Mouse (Mus musculus): ENCODE data around the gene 1110008L16Rik.
"Not testable (repeated sequence)": the region's sequence is repeated elsewhere in the genome, so short reads cannot be mapped to it uniquely, and the experiment has no call there.

The 1110008L16Rik gene

GRCm38 (mm10) chr12:55343045-55343444 lies 43.7 kb downstream of the 1110008L16Rik start:
- not testable (repeated sequence) for DNase-seq (ENCODE audit: low read depth)

DNA sequence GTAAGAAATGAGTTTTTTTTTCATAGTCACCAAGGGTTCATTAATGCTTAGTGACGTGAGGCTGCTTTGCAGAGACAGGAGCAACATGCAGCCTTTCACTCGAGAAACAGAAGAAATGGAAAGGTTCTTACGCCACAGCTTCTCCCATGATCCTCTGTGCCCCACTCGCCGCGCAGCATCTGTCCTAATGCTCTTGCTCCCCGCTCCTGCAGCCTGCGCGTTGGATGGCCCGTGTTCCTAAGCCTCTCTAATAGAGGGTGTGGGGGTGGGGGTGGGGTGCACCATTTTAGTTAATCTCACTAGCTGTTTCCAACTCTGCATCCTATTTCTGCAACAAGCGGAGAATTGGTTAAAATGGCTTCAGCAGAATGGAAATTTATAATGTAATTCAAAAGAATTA lies 44.6 kb downstream of the 1110008L16Rik start:
- no peak for DNase-seq (ENCODE audit: low read depth)

DNA sequence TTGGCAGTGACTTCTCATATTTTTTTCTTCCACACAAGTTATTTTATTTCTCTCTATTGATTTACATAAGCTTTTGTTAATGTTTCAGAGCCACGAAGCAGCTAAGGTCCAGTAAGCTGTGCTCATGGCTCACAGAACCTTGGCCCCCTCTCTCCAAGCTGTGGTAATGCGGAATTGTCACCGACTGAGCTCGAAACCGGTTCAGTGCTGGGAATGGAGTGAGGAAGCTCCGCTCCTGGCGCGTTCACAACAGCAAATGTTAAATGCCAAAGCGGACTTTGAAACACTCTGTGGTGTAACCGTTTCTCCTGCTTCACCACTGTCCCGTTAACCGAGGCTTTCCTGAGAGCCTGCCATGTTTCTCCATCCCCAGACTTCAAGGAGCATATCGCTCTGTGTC lies 45.2 kb downstream of the 1110008L16Rik start:
- DNase-seq (ENCODE audit: low read depth): no peak

DNA sequence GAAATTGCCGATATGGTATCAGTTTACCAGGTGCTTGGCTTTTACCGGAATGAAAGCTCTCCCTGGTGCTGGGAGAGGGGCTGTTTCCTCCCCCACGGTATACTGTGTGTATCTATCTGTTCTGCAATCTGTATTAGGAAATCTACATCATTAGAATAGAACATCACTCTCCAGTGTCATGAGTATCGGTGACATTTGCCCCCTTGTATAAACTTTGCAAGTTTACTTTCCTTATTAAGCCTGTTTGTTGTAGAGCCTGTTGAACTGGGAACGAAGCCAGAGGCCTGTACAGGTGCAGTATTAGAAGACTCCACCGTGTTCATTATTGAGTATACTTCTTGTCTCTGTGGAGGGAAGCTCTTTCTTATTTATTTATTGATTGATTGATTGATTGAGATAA lies 54.0 kb downstream of the 1110008L16Rik start:
- DNase-seq (ENCODE audit: low read depth): no peak

- peak; percentile 73 for DNase-seq (ENCODE audit: low read depth)
These were observed 55.5 kb downstream of the 1110008L16Rik start for GRCm38 (mm10) chr12:55354904-55355303.

- peak; percentile 48 for DNase-seq (ENCODE audit: low read depth)
These were observed 57.9 kb downstream of the 1110008L16Rik start for GRCm38 (mm10) chr12:55357303-55357702.

GRCm38 (mm10) chr12:55360929-55361328 lies 61.6 kb downstream of the 1110008L16Rik start:
- DNase-seq (ENCODE audit: low read depth): no peak

- no peak for DNase-seq (ENCODE audit: low read depth)
These were observed 65.7 kb downstream of the 1110008L16Rik start for GRCm38 (mm10) chr12:55365083-55365482.

DNA sequence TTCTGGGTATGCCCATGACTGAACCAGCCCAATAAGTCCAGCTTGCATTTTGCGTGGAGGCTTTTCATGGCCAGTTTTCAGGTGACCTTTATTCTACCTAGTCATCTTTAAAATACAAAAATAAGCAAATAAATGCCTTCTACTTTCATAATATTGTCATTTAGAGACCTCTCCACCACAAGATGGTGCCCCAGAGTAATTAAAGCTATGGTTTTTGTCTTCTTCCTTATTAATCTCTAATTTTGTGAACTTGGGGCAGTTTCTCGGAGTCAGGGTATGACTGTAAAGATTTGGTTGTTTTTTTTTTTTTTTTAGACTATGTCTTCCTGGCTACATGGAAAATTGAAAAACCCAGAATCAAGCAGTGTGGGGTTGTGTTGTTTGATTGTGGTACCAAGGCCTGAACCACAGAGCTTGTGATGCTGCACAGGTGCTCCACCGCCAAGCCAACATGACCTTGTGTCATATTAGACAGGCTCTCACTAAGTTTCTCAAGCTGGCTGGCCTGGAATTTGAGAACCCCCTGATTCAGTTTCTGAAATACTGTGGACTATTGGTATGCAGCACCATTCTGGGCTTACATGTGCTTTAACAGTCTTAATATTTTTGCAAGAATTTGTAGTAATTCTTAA lies 73.2 kb downstream of the 1110008L16Rik start:
- DNase-seq (ENCODE audit: low read depth): peak; percentile 53

DNA sequence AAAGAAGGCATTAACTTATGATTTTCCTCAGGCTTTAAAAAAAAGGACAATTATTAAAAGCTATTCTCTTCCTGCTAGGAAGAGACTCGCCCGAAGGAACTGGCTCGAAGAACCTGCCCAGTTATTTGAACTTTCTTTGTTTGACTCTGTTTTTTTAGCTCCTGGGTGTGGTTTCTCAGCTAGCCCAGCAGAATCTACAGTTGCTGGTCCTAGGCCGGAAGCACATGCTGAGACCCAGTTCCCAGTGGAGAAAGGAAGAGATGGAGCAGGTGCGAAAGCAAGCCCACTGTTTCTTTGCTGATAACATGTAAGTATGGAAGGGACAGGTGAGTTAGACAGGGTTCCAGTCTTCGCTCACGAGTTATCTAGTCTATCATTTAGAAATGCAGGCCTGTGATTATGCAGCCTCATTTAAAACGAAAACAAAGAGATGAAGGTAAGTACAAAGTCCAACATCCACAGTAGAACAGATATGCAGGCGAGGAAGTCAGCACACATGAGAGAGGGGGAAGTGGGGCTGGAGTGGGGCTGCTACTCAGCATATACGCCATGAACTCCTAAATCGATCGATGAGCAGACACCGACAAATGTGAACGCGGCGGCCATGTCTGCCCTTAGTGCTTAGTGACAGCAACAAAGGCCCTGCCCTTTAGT lies 77.7 kb downstream of the 1110008L16Rik start:
- DNase-seq (ENCODE audit: low read depth): no peak

GRCm38 (mm10) chr12:55377610-55377980 lies 78.2 kb downstream of the 1110008L16Rik start:
- no peak for DNase-seq (ENCODE audit: low read depth)

DNA sequence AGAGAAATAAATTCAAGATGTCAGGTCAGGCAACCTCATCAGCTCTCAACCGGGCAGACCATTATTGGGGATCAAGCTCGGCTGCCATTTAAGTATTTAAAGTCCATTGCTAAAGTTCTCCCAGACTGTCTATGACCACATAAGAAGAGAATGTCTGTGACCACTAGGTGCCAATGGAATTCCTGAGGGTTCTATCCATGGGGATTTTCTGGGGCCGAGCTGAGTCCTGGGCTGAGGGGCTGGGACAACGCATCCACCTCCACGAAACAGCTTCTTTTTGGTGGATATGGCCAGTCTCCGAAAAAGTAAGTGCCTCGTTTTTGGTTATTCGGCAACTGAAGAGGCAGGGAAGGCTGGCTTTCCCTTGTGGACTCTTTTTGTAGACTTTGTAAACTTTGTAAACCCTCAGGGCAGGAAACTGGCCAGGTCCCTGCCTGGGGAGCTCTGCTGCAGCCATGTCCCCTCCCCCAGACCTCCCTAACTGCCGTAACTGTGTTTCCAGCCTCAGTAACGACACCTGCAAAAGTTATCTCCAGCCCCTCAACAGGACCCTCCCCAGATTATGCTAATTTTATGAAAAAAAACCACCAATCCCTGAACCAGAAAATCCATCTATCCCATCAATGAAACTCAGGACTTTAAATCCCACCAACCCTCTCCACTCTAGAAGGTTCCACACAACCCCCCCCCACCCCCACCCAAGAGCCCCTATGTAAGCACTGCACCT lies 84.8 kb downstream of the 1110008L16Rik start, which contains the start of gene Psma6:
Psma6 (plus strand) TSS at position 200 of the 727 bp plus-strand sequence.
- DNase-seq (ENCODE audit: low read depth): no peak

GRCm38 (mm10) chr12:55384826-55385225 lies 85.4 kb downstream of the 1110008L16Rik start:
- no peak for DNase-seq (ENCODE audit: low read depth)

DNA sequence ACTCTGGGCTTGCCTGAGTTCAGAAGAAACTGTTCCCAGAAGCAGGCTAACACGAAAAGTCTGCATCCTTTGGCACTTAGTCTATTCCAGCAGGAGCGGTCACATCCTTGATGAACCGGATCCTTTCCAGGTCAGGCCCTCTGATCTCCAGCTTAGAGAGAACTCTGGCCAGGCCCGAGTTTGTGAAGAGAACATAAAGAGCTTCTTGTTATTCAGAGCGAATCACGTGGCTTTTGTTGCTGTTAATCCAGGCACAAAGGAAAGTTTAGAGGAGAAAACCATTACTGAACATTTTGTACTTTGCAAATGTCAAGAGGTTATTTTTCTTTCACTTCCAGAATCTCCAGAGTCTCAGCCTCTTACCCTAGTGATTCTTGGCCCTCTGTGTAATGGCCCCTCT lies 86.6 kb downstream of the 1110008L16Rik start:
- no peak for DNase-seq (ENCODE audit: low read depth)

GRCm38 (mm10) chr12:55386456-55386855 lies 87.1 kb downstream of the 1110008L16Rik start:
- DNase-seq (ENCODE audit: low read depth): peak; percentile 50

- DNase-seq (ENCODE audit: low read depth): no peak
These were observed 87.9 kb downstream of the 1110008L16Rik start for GRCm38 (mm10) chr12:55387083-55387787.

DNA sequence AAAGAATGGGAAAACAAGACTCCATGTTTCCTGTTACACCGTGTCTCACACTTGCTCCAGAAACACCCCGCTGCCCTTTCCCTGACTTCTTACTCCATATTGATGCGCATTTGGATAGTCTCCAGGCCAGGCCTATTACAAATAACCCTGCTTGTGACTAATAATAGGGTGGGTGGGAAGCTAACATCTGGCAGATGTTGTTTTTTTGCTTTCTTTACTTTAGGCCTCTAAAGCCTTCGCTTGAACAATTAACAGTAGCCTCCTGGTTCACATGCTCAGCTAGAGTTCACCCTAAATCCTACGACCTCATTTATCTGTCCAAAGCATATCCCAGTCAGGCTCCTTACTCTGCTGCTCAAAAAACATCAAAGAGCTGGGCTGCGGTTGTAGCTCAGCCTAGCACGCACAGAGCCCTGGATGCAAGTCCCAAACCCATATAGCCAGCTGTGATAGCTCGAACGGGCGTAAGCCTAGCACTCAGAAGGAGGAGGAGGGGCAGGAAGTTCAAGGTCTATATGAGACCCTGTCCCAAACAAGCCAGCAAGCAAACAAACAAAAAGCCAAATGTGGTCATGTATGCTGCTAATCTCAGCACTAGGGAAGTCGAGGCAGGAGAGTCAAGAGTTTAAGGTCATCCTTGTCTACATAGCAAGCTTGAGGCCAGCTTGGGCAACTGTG lies 88.5 kb downstream of the 1110008L16Rik start:
- no peak for DNase-seq (ENCODE audit: low read depth)

DNA sequence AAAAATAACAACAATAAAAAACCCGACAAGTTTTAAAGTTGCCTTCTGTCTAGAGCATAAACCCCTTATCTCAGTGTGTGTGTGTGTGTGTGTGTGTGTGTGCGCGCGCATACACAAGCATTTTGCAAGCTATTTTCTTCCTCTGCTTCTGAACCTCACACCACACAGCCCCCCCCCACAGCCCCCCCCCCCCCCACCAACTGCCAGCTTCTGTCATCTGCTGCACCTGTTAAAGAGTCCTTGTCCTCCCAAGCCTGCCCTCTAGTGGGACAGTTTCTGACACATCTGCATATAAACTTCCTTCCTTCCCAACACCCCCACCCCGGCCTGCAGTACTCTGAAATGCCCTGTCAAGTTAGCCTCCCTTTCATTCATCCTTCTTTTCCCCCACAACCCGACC lies 89.1 kb downstream of the 1110008L16Rik start:
- DNase-seq (ENCODE audit: low read depth): peak; percentile 88

DNA sequence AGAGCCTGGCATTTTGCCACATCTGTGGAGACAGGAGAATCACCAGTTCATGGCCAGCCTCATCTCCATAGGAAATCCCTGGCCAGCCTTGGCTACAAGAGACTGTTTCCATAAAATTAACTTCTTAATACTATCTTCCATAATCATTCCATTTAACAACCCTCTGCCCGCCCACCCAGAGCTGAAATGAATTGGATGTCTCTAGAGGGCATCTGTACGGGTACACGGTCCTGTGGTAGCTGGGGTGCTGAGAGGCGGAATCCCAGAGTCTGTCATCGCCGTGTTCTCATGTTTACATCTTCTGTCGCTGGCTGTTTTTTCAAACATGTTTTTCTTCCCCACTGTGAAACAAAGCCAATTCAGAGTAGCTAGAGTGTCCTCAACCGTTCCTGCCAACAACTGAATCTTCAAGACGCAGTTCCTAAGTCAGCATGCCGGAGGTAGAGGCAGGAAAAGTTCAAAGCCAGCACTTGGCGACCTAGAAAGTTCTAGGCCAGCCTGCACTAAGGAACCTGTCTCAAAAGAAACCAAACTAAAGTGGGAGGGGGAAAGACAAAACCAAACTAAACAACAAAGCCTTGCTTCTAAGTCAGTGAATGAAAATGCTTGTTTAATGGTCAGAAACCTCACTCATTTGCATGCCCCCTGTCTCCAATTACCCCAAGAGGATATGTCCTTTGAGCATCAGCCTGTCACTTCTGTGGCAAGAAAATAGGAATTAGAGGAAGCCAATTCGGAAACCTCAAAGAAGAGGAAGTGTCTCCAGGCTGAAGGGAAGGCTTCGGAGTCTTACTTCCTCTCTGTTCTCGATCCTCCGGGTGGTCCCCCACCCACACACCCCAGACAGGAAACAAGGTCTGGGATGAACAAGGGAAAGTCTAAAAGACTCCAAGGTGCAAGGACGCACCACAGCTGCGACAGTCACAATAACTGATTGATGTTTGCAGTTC lies 90.0 kb downstream of the 1110008L16Rik start:
- peak; percentile 65 for DNase-seq (ENCODE audit: low read depth)

GRCm38 (mm10) chr12:55392120-55392519 lies 92.7 kb downstream of the 1110008L16Rik start:
- no peak for DNase-seq (ENCODE audit: low read depth)
